Mouse (Mus musculus): ENCODE results near the gene Pgam1. TPM values are rescaled to one million over a fixed set of nuclear protein-coding genes. Genes with fewer than 3 reads are reported as not detected.
"Not testable (repeated sequence)": the region's sequence is repeated elsewhere in the genome, so short reads cannot be mapped to it uniquely, and the experiment has no call there.

The Pgam1 gene
- 451 and 465 TPM in 2 replicates for polyA plus RNA-seq (2014; fragmentation: Nextera tagmentation; extraction: Ambion mirVana)

DNA sequence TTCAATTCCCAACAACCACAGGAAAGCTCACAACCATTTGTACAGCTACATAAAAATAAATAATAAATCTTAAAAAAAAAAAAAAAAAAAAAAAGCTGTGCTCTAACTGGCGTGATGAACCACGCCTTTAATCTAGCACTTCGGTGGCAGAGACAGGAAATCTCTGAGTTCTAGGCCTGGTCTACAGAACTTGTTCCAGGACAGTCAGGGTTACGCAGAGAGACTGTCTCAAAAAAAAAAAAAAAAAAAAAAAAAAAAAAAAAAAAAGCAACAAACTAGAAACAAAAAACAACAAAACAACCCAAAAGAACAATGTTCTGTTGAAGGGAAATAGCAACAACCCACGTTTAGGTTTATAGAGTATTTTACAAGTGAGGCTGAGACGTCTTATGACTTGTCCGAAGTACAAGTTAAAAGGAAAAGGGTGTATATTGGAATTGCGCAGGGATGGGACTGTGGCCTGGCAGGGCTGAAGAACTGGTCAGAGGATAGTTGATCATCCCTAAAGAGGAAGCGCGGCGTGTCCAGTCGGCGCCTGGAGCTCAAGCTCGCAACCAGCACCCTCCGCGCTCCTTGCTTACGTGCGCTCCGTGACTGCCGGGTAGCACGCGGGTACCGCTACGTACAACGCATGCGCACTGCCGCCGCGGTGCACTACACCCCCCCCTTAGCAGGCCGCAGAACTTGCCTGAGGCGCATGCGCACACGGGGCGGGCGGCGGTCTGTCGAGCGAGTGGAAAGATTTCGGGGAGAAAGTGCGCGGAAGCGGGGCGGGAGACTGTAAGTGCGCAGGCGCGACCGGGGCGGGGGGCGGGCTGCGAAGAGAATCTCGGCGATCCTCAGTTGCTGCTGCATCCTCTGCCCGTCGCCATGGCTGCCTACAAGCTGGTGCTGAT lies at the start of gene Pgam1:
Pgam1 (plus strand) TSS at position 746 of the 896 bp plus-strand sequence.
- H3K4me2 ChIP-seq (ENCODE audit: low read length) = peak within 1 kb of the TSS; percentile 85
- peak; percentile 94 for ATAC-seq (ENCODE audit: low FRiP score, low TSS enrichment)
- 6% methylated on average over 54 of the region's 54 CpGs for WGBS
- peak within 1 kb of the TSS; percentile 94 for H3K4me3 ChIP-seq (replicated peaks; ENCODE audit: low read depth, low read length)
- peaks cover 15% of the 10 kb centered on the region for H3K36me3 ChIP-seq (ENCODE audit: control insufficient read depth, insufficient read depth, low read length)
- H3K27ac ChIP-seq (replicated peaks; ENCODE audit: low read depth, low read length) = peak within 1 kb of the TSS; percentile 82
- H3K9ac ChIP-seq (replicated peaks; ENCODE audit: low read length) = peak within 1 kb of the TSS; percentile 83
- no peaks in the 10 kb centered on the region for H3K9me3 ChIP-seq (ENCODE audit: control insufficient read depth, low read length)
- DNase-seq = peak; percentile 100
- peaks cover 16% of the 10 kb centered on the region for H3K4me1 ChIP-seq (ENCODE audit: control insufficient read depth, insufficient read depth, low read length)
- H3K27me3 ChIP-seq (ENCODE audit: control insufficient read depth, insufficient read depth, low read length) = no peaks in the 10 kb centered on the region

- H3K4me2 ChIP-seq (ENCODE audit: low read length) = no peak overlapping the region
- H3K36me3 ChIP-seq (ENCODE audit: control insufficient read depth, insufficient read depth, low read length) = peaks cover 71% of the 10 kb centered on the region
- ATAC-seq (ENCODE audit: low FRiP score, low TSS enrichment) (no peak), DNase-seq (no peak)
- H3K27ac ChIP-seq (replicated peaks; ENCODE audit: low read depth, low read length) = no peak overlapping the region
- H3K4me1 ChIP-seq (ENCODE audit: control insufficient read depth, insufficient read depth, low read length) = no peaks in the 10 kb centered on the region
- no peak overlapping the region for H3K4me3 ChIP-seq (replicated peaks; ENCODE audit: low read depth, low read length)
- no peaks in the 10 kb centered on the region for H3K27me3 ChIP-seq (ENCODE audit: control insufficient read depth, insufficient read depth, low read length)
- H3K9me3 ChIP-seq (ENCODE audit: control insufficient read depth, low read length) = no peaks in the 10 kb centered on the region
- 90% methylated on average over 8 of the region's 8 CpGs for WGBS
- no peak overlapping the region for H3K9ac ChIP-seq (replicated peaks; ENCODE audit: low read length)
These were observed 45.0 kb upstream of the Pgam1 start for GRCm38 (mm10) chr19:41866707-41867106.

GRCm38 (mm10) chr19:41869296-41869695 lies 42.4 kb upstream of the Pgam1 start:
- H3K4me3 ChIP-seq (replicated peaks; ENCODE audit: low read depth, low read length) = no peak overlapping the region
- H3K36me3 ChIP-seq (ENCODE audit: control insufficient read depth, insufficient read depth, low read length) = peaks cover 76% of the 10 kb centered on the region
- no peaks in the 10 kb centered on the region for H3K4me1 ChIP-seq (ENCODE audit: control insufficient read depth, insufficient read depth, low read length)
- H3K9me3 ChIP-seq (ENCODE audit: control insufficient read depth, low read length) = no peaks in the 10 kb centered on the region
- H3K9ac ChIP-seq (replicated peaks; ENCODE audit: low read length) = no peak overlapping the region
- no peak for DNase-seq
- no peak for ATAC-seq (ENCODE audit: low FRiP score, low TSS enrichment)
- WGBS = 95% methylated on average over 5 of the region's 5 CpGs
- no peak overlapping the region for H3K27ac ChIP-seq (replicated peaks; ENCODE audit: low read depth, low read length)
- no peaks in the 10 kb centered on the region for H3K27me3 ChIP-seq (ENCODE audit: control insufficient read depth, insufficient read depth, low read length)
- no peak overlapping the region for H3K4me2 ChIP-seq (ENCODE audit: low read length)

DNA sequence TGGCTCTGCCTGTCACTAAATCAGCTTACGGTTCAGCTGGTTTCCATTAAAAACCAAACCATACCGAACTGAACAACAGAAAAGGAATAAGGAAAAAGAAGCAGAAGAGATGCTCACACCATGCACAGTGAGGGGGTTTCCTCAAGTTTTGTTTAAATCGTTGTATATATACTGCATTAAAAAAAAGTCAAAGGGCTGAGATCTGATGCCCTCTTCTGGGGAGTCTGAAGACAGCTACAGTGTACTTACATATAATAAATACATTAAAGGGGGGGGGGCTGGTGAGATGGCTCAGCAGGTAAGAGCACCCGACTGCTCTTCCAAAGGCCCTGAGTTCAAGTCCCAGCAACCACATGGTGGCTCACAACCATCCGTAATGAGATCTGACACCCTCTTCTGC lies 41.8 kb upstream of the Pgam1 start:
- H3K27me3 ChIP-seq (ENCODE audit: control insufficient read depth, insufficient read depth, low read length); H3K4me1 ChIP-seq (ENCODE audit: control insufficient read depth, insufficient read depth, low read length); ATAC-seq (ENCODE audit: low FRiP score, low TSS enrichment); H3K9me3 ChIP-seq (ENCODE audit: control insufficient read depth, low read length); H3K4me3 ChIP-seq (replicated peaks; ENCODE audit: low read depth, low read length); H3K9ac ChIP-seq (replicated peaks; ENCODE audit: low read length); H3K27ac ChIP-seq (replicated peaks; ENCODE audit: low read depth, low read length); H3K4me2 ChIP-seq (ENCODE audit: low read length): not testable (repeated sequence)
- peaks cover 78% of the 10 kb centered on the region for H3K36me3 ChIP-seq (ENCODE audit: control insufficient read depth, insufficient read depth, low read length)
- DNase-seq = peak; percentile 11
- WGBS = 91% methylated on average over 5 of the region's 5 CpGs

- no peaks in the 10 kb centered on the region for H3K9me3 ChIP-seq (ENCODE audit: control insufficient read depth, low read length)
- no peak overlapping the region for H3K27ac ChIP-seq (replicated peaks; ENCODE audit: low read depth, low read length)
- DNase-seq (no peak), ATAC-seq (ENCODE audit: low FRiP score, low TSS enrichment) (no peak)
- H3K4me2 ChIP-seq (ENCODE audit: low read length) = no peak overlapping the region
- no peaks in the 10 kb centered on the region for H3K4me1 ChIP-seq (ENCODE audit: control insufficient read depth, insufficient read depth, low read length)
- H3K4me3 ChIP-seq (replicated peaks; ENCODE audit: low read depth, low read length) = no peak overlapping the region
- H3K36me3 ChIP-seq (ENCODE audit: control insufficient read depth, insufficient read depth, low read length) = peaks cover 83% of the 10 kb centered on the region
- no peaks in the 10 kb centered on the region for H3K27me3 ChIP-seq (ENCODE audit: control insufficient read depth, insufficient read depth, low read length)
- no peak overlapping the region for H3K9ac ChIP-seq (replicated peaks; ENCODE audit: low read length)
- WGBS = 94% methylated on average over 2 of the region's 2 CpGs
These were observed 39.4 kb upstream of the Pgam1 start for GRCm38 (mm10) chr19:41872285-41872684.

DNA sequence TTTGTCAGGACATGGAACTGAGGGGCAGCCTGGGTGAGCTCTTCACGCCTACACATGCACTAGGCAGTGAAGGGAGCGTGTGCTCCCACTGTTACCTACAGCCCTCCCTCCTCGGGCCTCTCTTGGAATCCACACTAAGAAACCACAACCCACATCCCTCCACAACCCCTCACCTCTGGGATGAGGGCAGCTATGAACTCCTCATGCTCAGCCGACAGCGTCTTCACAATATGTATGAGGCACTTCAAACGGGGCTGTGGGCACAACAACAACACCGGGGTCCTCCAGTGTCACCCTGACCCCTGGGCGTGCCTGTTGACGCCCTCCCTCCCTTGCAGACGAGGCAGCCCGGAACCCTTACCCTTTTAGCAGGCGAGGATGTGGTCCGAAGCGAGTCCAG lies 37.4 kb upstream of the Pgam1 start:
- H3K9me3 ChIP-seq (ENCODE audit: control insufficient read depth, low read length) = no peaks in the 10 kb centered on the region
- H3K27me3 ChIP-seq (ENCODE audit: control insufficient read depth, insufficient read depth, low read length) = no peaks in the 10 kb centered on the region
- no peaks in the 10 kb centered on the region for H3K4me1 ChIP-seq (ENCODE audit: control insufficient read depth, insufficient read depth, low read length)
- DNase-seq (no peak), ATAC-seq (ENCODE audit: low FRiP score, low TSS enrichment) (no peak)
- no peak overlapping the region for H3K4me2 ChIP-seq (ENCODE audit: low read length)
- no peak overlapping the region for H3K27ac ChIP-seq (replicated peaks; ENCODE audit: low read depth, low read length)
- 92% methylated on average over 14 of the region's 14 CpGs for WGBS
- H3K4me3 ChIP-seq (replicated peaks; ENCODE audit: low read depth, low read length) = no peak overlapping the region
- H3K36me3 ChIP-seq (ENCODE audit: control insufficient read depth, insufficient read depth, low read length) = peaks cover 74% of the 10 kb centered on the region
- no peak overlapping the region for H3K9ac ChIP-seq (replicated peaks; ENCODE audit: low read length)

GRCm38 (mm10) chr19:41881842-41882241 lies 29.9 kb upstream of the Pgam1 start:
- Histone ChIP-seq H3K9ac (replicated peaks; ENCODE audit: low read length) (no peak overlapping the region), H3K27me3 (ENCODE audit: control insufficient read depth, insufficient read depth, low read length) (no peaks in the 10 kb centered on the region), H3K9me3 (ENCODE audit: control insufficient read depth, low read length) (no peaks in the 10 kb centered on the region), H3K4me3 (replicated peaks; ENCODE audit: low read depth, low read length) (no peak overlapping the region), H3K4me1 (ENCODE audit: control insufficient read depth, insufficient read depth, low read length) (no peaks in the 10 kb centered on the region), H3K4me2 (ENCODE audit: low read length) (no peak overlapping the region), H3K36me3 (ENCODE audit: control insufficient read depth, insufficient read depth, low read length) (peaks cover 76% of the 10 kb centered on the region), H3K27ac (replicated peaks; ENCODE audit: low read depth, low read length) (no peak overlapping the region)
- 95% methylated on average over 4 of the region's 4 CpGs for WGBS
- no peak for DNase-seq
- ATAC-seq (ENCODE audit: low FRiP score, low TSS enrichment) = no peak

GRCm38 (mm10) chr19:41883882-41884281 lies 27.8 kb upstream of the Pgam1 start:
- Histone ChIP-seq H3K36me3 (ENCODE audit: control insufficient read depth, insufficient read depth, low read length) (peaks cover 83% of the 10 kb centered on the region), H3K9ac (replicated peaks; ENCODE audit: low read length) (no peak overlapping the region)

GRCm38 (mm10) chr19:41888191-41888590 lies 23.5 kb upstream of the Pgam1 start:
- H3K27ac ChIP-seq (replicated peaks; ENCODE audit: low read depth, low read length) = no peak overlapping the region
- no peaks in the 10 kb centered on the region for H3K27me3 ChIP-seq (ENCODE audit: control insufficient read depth, insufficient read depth, low read length)
- H3K4me3 ChIP-seq (replicated peaks; ENCODE audit: low read depth, low read length) = no peak overlapping the region
- H3K4me2 ChIP-seq (ENCODE audit: low read length) = no peak overlapping the region
- ATAC-seq (ENCODE audit: low FRiP score, low TSS enrichment) (no peak), DNase-seq (no peak)
- no peaks in the 10 kb centered on the region for H3K4me1 ChIP-seq (ENCODE audit: control insufficient read depth, insufficient read depth, low read length)
- H3K36me3 ChIP-seq (ENCODE audit: control insufficient read depth, insufficient read depth, low read length) = peaks cover 82% of the 10 kb centered on the region
- no peaks in the 10 kb centered on the region for H3K9me3 ChIP-seq (ENCODE audit: control insufficient read depth, low read length)
- H3K9ac ChIP-seq (replicated peaks; ENCODE audit: low read length) = no peak overlapping the region

More at GRCm38 (mm10) chr19:41883882-41884281, 27.8 kb upstream of the Pgam1 start:
- ATAC-seq (ENCODE audit: low FRiP score, low TSS enrichment) = no peak
- no peaks in the 10 kb centered on the region for H3K9me3 ChIP-seq (ENCODE audit: control insufficient read depth, low read length)
- no peak for DNase-seq
- no peak overlapping the region for H3K27ac ChIP-seq (replicated peaks; ENCODE audit: low read depth, low read length)
- no peaks in the 10 kb centered on the region for H3K27me3 ChIP-seq (ENCODE audit: control insufficient read depth, insufficient read depth, low read length)
- 96% methylated on average over 9 of the region's 9 CpGs for WGBS
- H3K4me2 ChIP-seq (ENCODE audit: low read length) = no peak overlapping the region
- H3K4me1 ChIP-seq (ENCODE audit: control insufficient read depth, insufficient read depth, low read length) = no peaks in the 10 kb centered on the region
- H3K4me3 ChIP-seq (replicated peaks; ENCODE audit: low read depth, low read length) = no peak overlapping the region

Data from midbrain, embryonic 14.5 days (tissue).